Mouse (Mus musculus) limb, embryonic 15.5 days (tissue): ENCODE data around the gene Phf7. TPM values are rescaled to one million over a fixed set of nuclear protein-coding genes. Genes with fewer than 3 reads are reported as not detected.
A peak's percentile ranks its signal among the peaks of the same experiment; 100 is the strongest.

ENCODE experiments used
- ATAC-seq: fragments of 200-750 bp; cut with Nextera tagmentation; 2 replicates; pipeline ENCODE4 v1.8.0; 2017; ENCODE audit warnings: low read depth, moderate TSS enrichment; ENCODE audit not compliant: insufficient number of reproducible peaks, low FRiP score, low TSS enrichment
- H3K27ac ChIP-seq: fragments of 300-500 bp; sonication (generic); 2 replicates; pipeline ENCODE4 v1.5.1; 2015; ENCODE audit warnings: moderate library complexity, mild to moderate bottlenecking, inconsistent platforms
- H3K27me3 ChIP-seq: fragments of 300-500 bp; sonication (generic); 2 replicates; pipeline ENCODE4 v1.6.1; 2015; ENCODE audit warnings: inconsistent platforms
- H3K36me3 ChIP-seq: fragments of 300-500 bp; sonication (generic); 2 replicates; pipeline ENCODE4 v1.6.1; 2015; ENCODE audit warnings: inconsistent platforms
- H3K4me1 ChIP-seq: fragments of 300-500 bp; sonication (generic); 2 replicates; pipeline ENCODE4 v1.6.1; 2015; ENCODE audit warnings: inconsistent platforms
- H3K4me2 ChIP-seq: fragments of 300-500 bp; sonication (generic); 2 replicates; pipeline ENCODE4 v1.6.1; 2015; ENCODE audit warnings: mild to moderate bottlenecking, inconsistent platforms
- H3K4me3 ChIP-seq: fragments of 300-500 bp; sonication (generic); 2 replicates; pipeline ENCODE4 v1.5.1; 2015; ENCODE audit warnings: mild to moderate bottlenecking, inconsistent platforms
- H3K9ac ChIP-seq: fragments of 300-500 bp; sonication (generic); 2 replicates; pipeline ENCODE4 v1.6.1; 2015; ENCODE audit warnings: inconsistent platforms
- H3K9me3 ChIP-seq: fragments of 300-500 bp; sonication (generic); 2 replicates; pipeline ENCODE4 v1.6.1; 2016; ENCODE audit warnings: inconsistent platforms
- WGBS: fragments of 180-500 bp; shearing (Covaris S2); methylation state at CpG from one replicate; pipeline ENCODE4 v1.1.7; 2015; 5-methylcytosine and 5-hydroxymethylcytosine counted together
- polyA plus RNA-seq: library from polyadenylated mRNA; unstranded; fragments of >200 nt; fragmentation: Nextera tagmentation; extraction: Ambion mirVana; gene quantifications from 2 replicates; pipeline ENCODE4 v1.2.1, GENCODE M21; 2015

Phf7 gene
- polyA plus RNA-seq, 1 experiment from 2014 or later, result 9.5 TPM

DNA sequence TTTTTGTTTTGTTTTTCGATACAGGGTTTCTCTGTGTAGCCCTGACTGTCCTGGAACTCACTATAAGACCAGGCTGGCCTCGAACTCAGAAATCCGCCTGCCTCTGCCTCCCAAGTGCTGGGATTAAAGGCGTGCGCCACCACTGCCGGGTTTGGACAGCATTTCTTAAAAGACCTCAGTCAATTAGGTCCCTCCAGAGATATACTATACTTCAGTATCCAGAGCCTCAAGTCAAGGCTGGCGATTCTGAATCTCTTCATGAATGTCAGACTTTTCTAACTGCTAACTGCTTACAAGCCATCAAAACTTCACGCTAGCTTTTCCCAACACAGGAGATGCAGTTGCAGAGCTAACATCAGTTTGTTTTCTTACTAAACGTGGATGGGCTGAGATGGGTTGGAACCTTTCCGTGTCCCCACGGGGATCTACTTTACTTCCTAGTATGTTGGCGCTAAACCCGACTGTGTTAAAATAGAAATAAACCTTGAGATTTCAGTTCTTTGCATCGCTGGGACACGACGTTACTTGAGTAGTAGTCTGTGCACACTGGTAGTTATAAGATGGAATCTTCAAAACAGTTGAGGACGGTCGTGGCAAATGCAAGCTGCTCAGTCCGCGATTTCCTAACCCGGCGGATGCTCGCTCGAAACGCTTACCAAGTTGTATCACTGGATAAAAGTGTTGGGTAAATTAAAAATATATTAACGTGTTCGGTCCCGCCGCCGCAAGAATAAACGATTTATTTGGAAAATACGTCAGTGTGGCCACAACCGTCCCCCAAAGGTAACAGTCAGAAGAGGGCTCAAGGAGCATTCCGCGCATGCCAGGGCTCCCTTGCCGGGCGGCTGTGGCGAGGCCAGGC, 664 bp downstream of the Phf7 start:
- Histone ChIP-seq H3K27ac (peak overlapping the region; percentile 96), H3K9ac (peak overlapping the region; percentile 66), H3K4me2 (peak overlapping the region; percentile 54), H3K36me3 (peaks cover 27% of the 10 kb centered on the region), H3K9me3 (no peaks in the 10 kb centered on the region), H3K27me3 (no peaks in the 10 kb centered on the region), H3K4me1 (peaks cover 13% of the 10 kb centered on the region), H3K4me3 (peak overlapping the region; percentile 100)
- no peak; the same call in 1 of the 2 replicates for ATAC-seq
- 19% methylated on average over 38 of the region's 38 CpGs for WGBS

DNA sequence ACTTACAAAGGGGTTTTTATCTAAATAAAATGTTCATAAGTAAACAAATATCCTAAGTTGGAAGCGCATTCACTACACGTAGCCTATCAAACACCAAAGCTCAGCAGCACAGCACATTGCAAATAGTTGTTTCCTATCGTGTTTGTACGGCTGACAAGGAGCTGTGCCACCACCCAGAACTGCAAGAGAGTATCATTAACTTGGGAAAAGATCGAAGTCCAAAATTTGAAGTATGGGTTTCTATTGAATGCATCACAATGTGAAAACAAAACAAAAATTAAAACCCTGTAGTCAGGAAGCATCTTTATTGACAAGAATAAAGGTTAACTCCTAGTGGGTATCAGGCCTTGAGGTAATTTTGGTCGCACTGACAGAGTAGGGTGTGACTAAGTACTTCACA, 2.7 kb downstream of the Phf7 start:
- H3K27me3 ChIP-seq, result no peaks in the 10 kb centered on the region
- peaks cover 13% of the 10 kb centered on the region for H3K4me1 ChIP-seq
- H3K4me2 ChIP-seq, result no peak overlapping the region
- H3K36me3 ChIP-seq, result peaks cover 7% of the 10 kb centered on the region
- WGBS, result 88% methylated on average over 6 of the region's 6 CpGs
- no peaks in the 10 kb centered on the region for H3K9me3 ChIP-seq
- H3K4me3 ChIP-seq, result no peak overlapping the region
- ATAC-seq, result no peak
- H3K9ac ChIP-seq, result no peak overlapping the region
- no peak overlapping the region for H3K27ac ChIP-seq

DNA sequence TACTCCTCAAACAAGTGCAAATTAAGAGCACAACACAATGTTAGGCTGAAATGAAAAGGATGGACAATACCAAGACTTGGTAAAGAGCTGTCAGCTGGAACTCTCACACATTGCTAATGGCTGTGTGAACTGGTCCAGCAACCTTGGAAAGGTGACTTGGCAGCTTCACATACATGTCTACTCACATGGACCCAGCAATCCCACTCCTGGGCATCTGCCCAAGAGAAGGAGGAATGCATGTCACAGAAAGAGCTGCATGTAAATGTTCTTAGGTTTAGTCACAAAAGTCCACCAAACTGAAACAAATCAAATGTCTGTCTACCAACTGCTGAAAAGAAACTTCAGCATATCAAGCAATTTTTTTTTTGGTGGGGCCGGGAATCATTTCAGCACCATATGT, 5.2 kb downstream of the Phf7 start:
- Histone ChIP-seq H3K4me1 (0 out of 2 replicates have a peak, but pooled peaks cover 4% of the 10 kb centered on the region), H3K27me3 (no peaks in the 10 kb centered on the region), H3K4me3 (no peak overlapping the region), H3K36me3 (no peaks in the 10 kb centered on the region), H3K4me2 (no peak overlapping the region), H3K27ac (no peak overlapping the region), H3K9ac (no peak overlapping the region), H3K9me3 (no peaks in the 10 kb centered on the region)
- ATAC-seq, result no peak
- WGBS, result 79% methylated on average over 1 of the region's 1 CpGs

DNA sequence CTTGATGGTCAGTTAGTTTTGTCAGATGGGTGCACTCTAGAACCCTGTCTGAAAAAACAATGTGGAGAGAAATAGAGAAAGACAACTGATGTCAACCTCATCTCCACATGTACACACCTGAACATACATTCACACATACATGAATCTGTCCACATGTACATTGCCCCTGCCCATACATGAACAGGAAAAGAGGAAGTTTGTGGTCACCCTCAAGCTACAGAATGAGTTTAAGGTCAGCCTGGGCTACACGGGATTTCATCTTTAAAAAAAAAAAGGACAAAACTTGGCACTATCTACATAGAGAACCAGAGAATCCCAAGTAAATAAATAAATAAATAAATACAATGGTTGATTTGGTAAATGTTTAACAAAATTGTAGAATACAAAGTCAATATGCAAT, 6.3 kb downstream of the Phf7 start:
- 73% methylated on average over 1 of the region's 1 CpGs for WGBS
- Histone ChIP-seq H3K36me3 (no peaks in the 10 kb centered on the region), H3K27ac (no peak overlapping the region), H3K4me3 (no peak overlapping the region), H3K4me2 (no peak overlapping the region), H3K4me1 (no peaks in the 10 kb centered on the region), H3K27me3 (no peaks in the 10 kb centered on the region), H3K9me3 (no peaks in the 10 kb centered on the region), H3K9ac (no peak overlapping the region)
- no peak for ATAC-seq

DNA sequence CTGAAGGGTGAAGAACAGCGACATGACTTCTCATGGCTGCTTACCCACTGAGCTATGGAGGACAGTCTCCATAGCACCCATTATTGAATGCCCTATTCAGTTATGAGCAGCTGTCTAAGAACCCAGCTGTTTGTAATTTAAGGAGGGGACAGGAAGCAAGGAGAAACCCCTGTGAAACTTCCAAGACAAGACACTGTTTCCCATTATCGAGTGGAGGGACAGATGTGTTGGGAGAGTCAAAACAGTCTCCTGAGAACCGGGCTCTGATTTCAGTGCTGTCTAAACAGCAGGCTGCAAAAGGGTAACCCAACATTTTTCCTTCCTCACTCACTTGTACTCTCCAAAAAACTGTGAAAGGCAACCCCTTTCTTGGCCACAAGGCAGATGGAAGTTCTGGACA, 10.6 kb downstream of the Phf7 start:
- Histone ChIP-seq H3K9ac (no peak overlapping the region), H3K4me1 (no peaks in the 10 kb centered on the region), H3K4me3 (no peak overlapping the region), H3K4me2 (no peak overlapping the region), H3K27ac (peak overlapping the region; percentile 3; the same call in 1 of the 2 replicates), H3K9me3 (no peaks in the 10 kb centered on the region), H3K27me3 (no peaks in the 10 kb centered on the region), H3K36me3 (peaks cover 3% of the 10 kb centered on the region; the same call in 1 of the 2 replicates)
- 0 out of 2 replicates have a peak, but pooled peaks have one; percentile 14 for ATAC-seq
- 57% methylated on average over 3 of the region's 3 CpGs for whole genome bisulfite sequencing

DNA sequence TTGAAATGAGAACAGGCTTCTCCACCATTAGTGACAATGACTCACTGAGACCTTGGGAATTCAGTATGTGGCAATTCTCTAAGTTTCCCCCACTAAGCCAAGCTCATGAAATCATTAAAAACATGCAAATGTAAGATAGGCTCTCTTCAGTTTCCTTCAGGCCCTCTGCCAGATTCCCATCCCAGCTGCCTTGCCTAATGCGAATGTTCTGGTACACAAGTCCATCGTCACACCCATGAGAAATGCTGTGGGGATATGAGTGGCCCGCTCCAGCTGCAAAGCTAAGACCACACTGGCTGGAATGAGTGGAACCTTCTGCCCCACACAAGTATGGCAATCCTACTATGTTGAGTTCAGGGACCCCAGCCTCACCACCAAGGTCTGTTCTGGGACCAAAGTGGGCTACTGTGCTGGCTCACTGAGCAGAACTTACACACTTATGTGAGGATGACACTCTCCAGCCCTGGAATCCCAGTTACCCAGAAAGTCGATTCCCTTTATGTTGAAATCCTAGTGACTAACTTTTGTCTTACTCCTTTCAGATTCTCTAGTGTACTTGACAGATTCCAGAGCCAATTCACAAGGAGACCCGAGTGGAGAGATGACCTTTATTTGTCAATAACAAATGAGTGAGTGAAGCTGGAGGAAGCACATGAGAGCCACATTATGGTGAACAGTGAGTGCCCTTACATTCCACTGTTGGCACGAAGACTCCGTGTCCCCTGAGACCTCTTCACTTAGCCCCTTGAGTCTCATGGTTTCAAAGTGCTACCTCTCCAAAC, 13.8 kb downstream of the Phf7 start:
- Histone ChIP-seq H3K27ac (no peak overlapping the region), H3K4me2 (no peak overlapping the region)
- 73% methylated on average over 7 of the region's 7 CpGs for WGBS

DNA sequence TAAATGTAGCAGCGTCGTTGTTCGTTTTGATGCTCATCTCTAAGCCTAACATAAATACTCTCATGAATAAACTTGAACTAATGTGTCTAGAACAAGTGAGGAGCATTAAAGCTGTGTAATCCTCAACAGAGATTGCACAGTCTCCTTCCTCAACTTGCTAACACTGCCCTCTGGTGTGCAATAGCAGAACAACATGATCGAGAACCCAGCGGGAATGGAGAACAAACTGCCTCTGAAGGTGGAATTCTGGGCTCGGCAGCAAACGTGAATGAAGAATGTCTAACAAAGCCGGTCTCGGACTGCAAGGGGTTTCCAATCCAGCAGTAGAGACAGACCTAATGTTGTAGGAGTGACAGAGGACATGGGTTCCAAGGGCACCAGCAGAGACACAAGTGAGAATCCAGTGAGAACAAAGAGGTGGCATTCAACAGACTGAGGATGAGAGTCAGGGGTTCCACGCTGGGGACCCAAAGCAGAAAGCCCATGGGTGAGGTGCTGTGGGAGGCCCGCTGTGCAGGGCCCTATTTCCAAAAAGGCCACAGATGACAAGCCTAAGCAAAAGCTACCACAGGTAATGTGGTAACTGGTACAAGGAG, 17.0 kb downstream of the Phf7 start:
- Histone ChIP-seq H3K4me3 (no peak overlapping the region), H3K4me2 (no peak overlapping the region), H3K9ac (no peak overlapping the region), H3K36me3 (no peaks in the 10 kb centered on the region), H3K9me3 (no peaks in the 10 kb centered on the region), H3K27ac (no peak overlapping the region), H3K27me3 (no peaks in the 10 kb centered on the region), H3K4me1 (peaks cover 19% of the 10 kb centered on the region)
- peak; percentile 25; the same call in 1 of the 2 replicates for ATAC-seq
- 18% methylated on average over 11 of the region's 11 CpGs for WGBS

More for the DNA sequence above, 13.8 kb downstream of the Phf7 start:
- peaks cover 11% of the 10 kb centered on the region for H3K4me1 ChIP-seq
- no peaks in the 10 kb centered on the region for H3K9me3 ChIP-seq
- no peak for ATAC-seq
- no peak overlapping the region for H3K9ac ChIP-seq
- H3K27me3 ChIP-seq, result no peaks in the 10 kb centered on the region
- no peak overlapping the region for H3K4me3 ChIP-seq
- H3K36me3 ChIP-seq, result peaks cover 3% of the 10 kb centered on the region; the same call in 1 of the 2 replicates

DNA sequence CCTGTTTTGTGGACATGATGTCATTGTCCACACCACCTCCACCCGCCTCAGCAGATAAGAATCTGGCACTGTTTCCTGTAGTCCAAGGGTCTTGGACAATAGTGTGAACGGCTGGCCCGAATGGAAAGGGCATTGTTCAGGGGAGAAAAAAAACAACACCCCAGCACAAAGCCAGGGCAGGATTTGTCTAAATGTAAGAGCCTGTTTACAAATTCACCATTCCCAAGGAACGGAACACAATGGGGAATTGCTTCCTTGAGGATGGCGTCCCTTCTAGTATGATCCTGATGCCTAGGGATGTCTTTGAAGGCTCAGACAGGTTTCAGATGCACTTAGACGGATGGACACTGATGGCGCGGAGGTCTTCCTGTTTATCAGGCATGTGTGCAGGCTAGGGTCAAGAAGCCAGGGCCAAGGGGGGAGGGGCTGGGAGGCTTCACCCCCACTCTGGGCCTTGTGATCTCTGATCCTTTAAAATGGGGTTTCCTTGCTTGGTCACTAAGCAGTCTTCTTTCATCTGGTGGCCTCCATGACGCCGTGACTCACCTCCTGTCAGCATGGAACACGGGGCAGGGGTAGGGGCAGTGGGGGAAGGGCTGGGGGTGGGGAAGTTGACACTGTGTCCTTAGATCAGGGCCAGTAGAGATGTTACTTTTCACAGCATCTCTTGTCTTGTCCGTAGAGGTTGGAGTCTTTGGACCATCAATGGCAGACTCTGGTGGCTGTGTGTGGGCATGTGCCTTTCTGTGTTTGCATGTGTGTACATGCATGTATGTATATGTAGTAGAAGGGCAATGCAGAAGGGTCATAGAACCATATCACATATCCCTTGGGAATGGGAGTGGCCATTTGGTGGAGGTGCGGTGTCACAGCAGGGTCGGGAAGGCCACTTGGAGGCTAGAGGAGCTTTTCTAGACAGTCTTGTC, 17.8 kb downstream of the Phf7 start:
- no peaks in the 10 kb centered on the region for H3K27me3 ChIP-seq
- H3K9me3 ChIP-seq, result no peaks in the 10 kb centered on the region
- H3K9ac ChIP-seq, result no peak overlapping the region
- H3K27ac ChIP-seq, result peak overlapping the region; percentile 28; the same call in 1 of the 2 replicates
- H3K4me1 ChIP-seq, result peaks cover 24% of the 10 kb centered on the region
- H3K4me2 ChIP-seq, result no peak overlapping the region
- no peak overlapping the region for H3K4me3 ChIP-seq
- H3K36me3 ChIP-seq, result no peaks in the 10 kb centered on the region
- 81% methylated on average over 14 of the region's 14 CpGs for WGBS
- no peak for ATAC-seq

DNA sequence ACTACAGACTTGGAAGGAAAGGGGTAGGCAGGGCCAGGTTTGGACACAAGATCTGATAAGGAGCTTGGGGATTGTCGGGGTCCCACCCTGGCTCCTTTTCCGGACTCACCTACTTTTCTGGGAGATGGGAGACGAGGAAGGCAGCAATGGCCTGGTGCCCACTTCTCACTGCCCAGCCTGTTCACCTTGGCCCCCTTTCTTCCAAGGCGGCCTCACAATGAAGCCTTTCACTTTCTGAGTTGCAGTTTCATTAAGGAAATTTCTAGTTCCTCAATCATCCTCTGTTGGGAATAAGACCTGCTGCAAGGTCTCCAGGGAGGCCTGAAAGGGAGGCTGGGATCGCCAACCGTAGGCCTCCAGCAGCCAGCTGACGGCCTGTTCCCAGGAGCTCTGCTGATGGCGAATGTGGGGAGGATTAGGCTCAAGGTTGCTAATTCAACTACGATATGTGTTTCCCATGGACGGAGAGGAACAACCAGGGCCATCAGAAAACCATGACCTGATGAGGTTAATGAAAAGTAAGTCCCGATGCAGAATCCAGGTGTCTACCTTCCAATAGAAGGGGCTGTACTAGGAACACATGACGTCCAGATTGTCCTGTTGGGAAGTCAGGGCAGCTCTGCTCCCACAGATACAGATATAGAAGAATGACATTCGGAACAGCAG, 18.6 kb downstream of the Phf7 start:
- Histone ChIP-seq H3K9ac (no peak overlapping the region), H3K4me2 (no peak overlapping the region), H3K27me3 (no peaks in the 10 kb centered on the region), H3K4me1 (peaks cover 25% of the 10 kb centered on the region), H3K36me3 (no peaks in the 10 kb centered on the region), H3K9me3 (no peaks in the 10 kb centered on the region), H3K27ac (peak overlapping the region; percentile 28), H3K4me3 (no peak overlapping the region)
- 75% methylated on average over 13 of the region's 13 CpGs for WGBS
- no peak for ATAC-seq

DNA sequence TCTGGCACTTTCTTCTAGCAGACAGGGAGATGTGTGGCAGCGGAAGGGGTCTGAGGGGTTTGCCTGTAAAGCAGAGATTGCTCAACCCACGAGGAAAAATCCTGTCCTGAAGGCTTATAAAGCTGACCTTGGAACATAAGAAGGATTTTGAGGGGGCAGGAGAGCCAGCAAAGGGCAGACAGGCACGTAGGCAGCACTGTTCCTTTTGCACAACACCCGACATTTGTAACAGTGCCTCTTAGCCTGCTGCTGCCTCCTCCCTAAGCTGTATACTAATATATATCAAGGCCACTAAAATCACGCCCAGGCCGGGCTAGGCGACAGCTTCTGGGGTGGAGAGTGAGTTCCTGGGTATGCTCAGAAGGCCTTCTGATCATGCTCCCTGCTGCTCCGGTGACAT, 20.7 kb downstream of the Phf7 start:
- WGBS, result 61% methylated on average over 8 of the region's 8 CpGs
- no peak overlapping the region for H3K4me2 ChIP-seq
- no peak overlapping the region for H3K9ac ChIP-seq
- no peaks in the 10 kb centered on the region for H3K9me3 ChIP-seq
- H3K36me3 ChIP-seq, result no peaks in the 10 kb centered on the region
- H3K4me3 ChIP-seq, result no peak overlapping the region
- no peak for ATAC-seq
- H3K4me1 ChIP-seq, result peaks cover 39% of the 10 kb centered on the region
- H3K27me3 ChIP-seq, result no peaks in the 10 kb centered on the region
- H3K27ac ChIP-seq, result no peak overlapping the region

DNA sequence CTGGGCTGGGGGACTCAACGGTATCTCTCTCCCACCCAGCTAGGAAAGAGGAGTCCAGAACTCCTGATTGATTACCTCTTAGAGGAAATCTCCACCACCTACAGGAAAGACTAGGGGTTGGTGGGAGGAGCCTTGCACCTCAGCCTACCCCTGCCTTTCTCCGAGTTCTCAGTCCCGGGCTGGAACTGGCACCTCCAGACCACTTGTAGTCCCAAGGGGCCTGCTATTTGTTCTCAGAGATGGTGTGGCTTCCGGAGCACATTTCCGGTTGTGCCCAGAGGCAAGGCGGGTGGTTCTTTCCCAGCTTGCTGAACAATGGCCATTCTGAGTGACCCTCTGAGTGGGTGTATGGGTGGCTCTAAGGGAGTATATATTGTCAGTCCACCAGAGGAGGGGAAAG, 22.9 kb downstream of the Phf7 start:
- no peaks in the 10 kb centered on the region for H3K27me3 ChIP-seq
- no peak overlapping the region for H3K4me2 ChIP-seq
- WGBS, result 56% methylated on average over 6 of the region's 6 CpGs
- H3K9me3 ChIP-seq, result no peaks in the 10 kb centered on the region
- no peak overlapping the region for H3K4me3 ChIP-seq
- H3K4me1 ChIP-seq, result peaks cover 37% of the 10 kb centered on the region
- no peak overlapping the region for H3K27ac ChIP-seq
- no peak for ATAC-seq
- no peak overlapping the region for H3K9ac ChIP-seq
- no peaks in the 10 kb centered on the region for H3K36me3 ChIP-seq
